Mouse (Mus musculus) leukemia stem cell, adult 10-12 weeks (primary cell): ENCODE data around the gene Eef1a1. TPM values are rescaled to one million over a fixed set of nuclear protein-coding genes. Genes with fewer than 3 reads are reported as not detected.

Experiments used
- polyA plus RNA-seq: library from polyadenylated mRNA; stranded (reverse); fragments of >175 nt; gene quantifications from 2 replicates; pipeline ENCODE4 v1.2.3, GENCODE M21; 2012; ENCODE audit warnings: low replicate concordance

The Eef1a1 gene
- 232 and 331 TPM in 2 replicates for polyA plus RNA-seq

DNA sequence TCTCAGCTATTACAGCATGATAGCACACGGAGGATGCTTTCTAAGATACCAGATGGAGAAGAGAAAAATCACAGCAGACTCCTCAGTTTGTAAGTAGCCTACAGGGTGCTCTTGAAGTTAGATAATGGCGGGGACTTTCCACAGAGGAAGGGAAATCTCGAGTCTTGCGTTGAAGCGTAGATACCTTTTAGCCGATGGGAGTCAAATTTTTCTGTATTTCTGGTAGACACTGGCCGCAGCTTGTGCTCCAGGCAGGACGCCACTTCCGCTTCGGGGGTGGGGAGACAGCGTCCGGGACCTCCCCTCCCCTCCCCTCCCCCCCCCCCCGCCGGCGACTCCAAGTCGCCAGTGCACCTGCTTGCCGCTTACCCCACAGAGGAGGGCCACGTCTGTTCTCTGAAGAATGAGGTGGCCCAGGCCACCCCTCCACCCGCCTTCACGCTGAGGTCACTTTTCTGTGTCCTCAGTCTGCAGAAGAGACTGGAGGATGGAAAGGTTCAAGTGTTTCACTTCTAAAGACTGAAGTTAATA is at the start of gene Eef1a1:
TSS of gene Eef1a1 (minus strand) at position 262 of the 531 bp plus-strand sequence.

GRCm38 (mm10) chr9:78447973-78448873 is 40.7 kb downstream of the Eef1a1 start, which contains the start of the genes Mto1 and Gm17324:
Gene Mto1, plus strand, starts transcription at chr9:78448208.
Gene Gm17324, minus strand, starts transcription at chr9:78448786.

DNA sequence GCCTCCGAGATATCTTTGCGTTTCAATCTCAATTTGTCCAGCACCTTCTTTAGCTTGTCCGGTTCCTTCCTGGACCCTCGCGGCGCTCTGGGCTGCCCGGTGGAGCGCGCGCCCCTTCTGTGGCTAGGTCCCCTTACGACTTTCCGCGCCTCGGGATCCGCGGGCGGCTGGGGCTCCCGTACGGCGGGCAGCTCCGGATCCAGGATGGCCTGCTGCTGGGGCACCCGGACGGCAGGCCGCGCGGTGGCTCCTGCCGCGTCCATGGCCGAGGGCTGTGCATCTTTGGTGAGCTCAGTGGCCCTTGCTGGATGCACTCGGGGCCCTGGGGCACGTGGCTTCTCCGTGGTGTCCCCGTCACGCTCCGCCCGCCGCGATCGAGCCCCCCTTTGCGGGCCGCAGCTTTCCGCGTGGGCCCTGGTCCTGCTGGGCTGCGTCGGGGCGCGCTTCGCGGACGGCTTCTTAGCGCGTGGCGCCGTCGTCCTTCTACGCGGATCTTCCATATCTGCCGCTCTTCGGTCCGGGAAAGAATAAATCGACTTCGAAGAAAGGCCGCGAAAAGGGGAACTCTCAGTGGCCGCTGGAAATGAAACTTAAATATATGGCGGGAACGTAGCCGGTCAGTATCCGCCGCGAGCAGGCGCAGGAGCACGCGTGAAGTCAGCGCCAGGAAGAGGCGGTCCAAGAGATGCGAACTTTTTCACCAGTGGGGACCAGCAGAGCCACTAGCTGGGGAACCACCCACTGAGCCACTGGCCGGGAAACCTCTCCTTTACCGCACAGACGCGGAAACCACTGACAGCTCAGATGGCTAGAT is 46.2 kb downstream of the Eef1a1 start, which contains the start of gene Cgas:
TSS of gene Cgas (minus strand) at position 659 of the 814 bp plus-strand sequence.

Other genes with a start within 250 kb of the Eef1a1 start
- gene Gm3776, start 232.0 kb downstream of the Eef1a1 start, polyA plus RNA-seq: not detected in 2 replicates
- gene Gm10639, start 199.2 kb downstream of the Eef1a1 start, polyA plus RNA-seq: not detected in 2 replicates
- gene Omt2a, start 174.4 kb downstream of the Eef1a1 start, polyA plus RNA-seq: not detected in 2 replicates
- gene Omt2b, start 161.6 kb downstream of the Eef1a1 start, polyA plus RNA-seq: 0.23 TPM in 1 of 2 replicates, not detected in the other
- not detected in 2 replicates for gene Gsta2, start 133.4 kb downstream of the Eef1a1 start, polyA plus RNA-seq
- gene Dppa5a, start 121.0 kb downstream of the Eef1a1 start, polyA plus RNA-seq: not detected in 2 replicates
- gene Ooep, start 110.4 kb downstream of the Eef1a1 start, polyA plus RNA-seq: not detected in 2 replicates
- gene Ddx43, start 93.4 kb downstream of the Eef1a1 start, polyA plus RNA-seq: 0.08 TPM in 1 of 2 replicates, not detected in the other
- gene Cgas, start 45.9 kb downstream of the Eef1a1 start, polyA plus RNA-seq: 3.6 and 4.6 TPM in 2 replicates
- 32.5 and 40.6 TPM in 2 replicates for gene Mto1, start 40.9 kb downstream of the Eef1a1 start, polyA plus RNA-seq
- gene Gm17324, start 40.4 kb downstream of the Eef1a1 start, polyA plus RNA-seq: 0.47 and 1.4 TPM in 2 replicates
- 0.84 and 3.2 TPM in 2 replicates for gene Slc17a5, start 98.9 kb upstream of the Eef1a1 start, polyA plus RNA-seq
- gene Cd109, start 126.4 kb upstream of the Eef1a1 start, polyA plus RNA-seq: not detected in 2 replicates